Mouse (Mus musculus): ENCODE results near the gene Slf2. TPM values are rescaled to one million over a fixed set of nuclear protein-coding genes. Genes with fewer than 3 reads are reported as not detected.
A peak's percentile ranks its signal among the peaks of the same experiment; 100 is the strongest.

Slf2 gene
- total and polyA plus RNA-seq, 3 experiments = 44.1 to 79.7 (median 79.5) TPM

DNA sequence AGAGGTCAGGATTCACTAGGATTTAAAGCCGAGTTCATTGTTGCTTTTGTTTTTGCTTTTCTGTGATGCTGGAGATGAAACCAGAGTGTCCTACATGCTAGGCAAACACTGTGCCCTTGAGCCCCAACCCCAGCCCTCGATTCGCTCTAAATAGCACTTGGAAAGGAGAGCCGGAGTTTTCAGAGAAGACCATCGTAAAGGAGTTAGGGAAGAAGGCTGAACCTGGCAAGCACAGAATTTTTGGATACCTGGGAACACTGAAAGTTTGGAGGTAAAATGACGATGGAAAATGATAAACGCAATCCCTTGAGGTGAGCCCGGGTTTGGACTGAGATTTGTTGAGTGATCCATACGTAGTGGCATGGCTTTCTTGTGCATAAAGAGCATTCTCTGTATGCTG, 57.4 kb downstream of the Slf2 start:
- H3K4me1 ChIP-seq (ENCODE audit: insufficient read depth, low read depth, low read length) = peaks cover 34% of the 10 kb centered on the region
- ATAC-seq (ENCODE audit: extremely low read depth, insufficient number of reproducible peaks, low FRiP score, poor library complexity, severe bottlenecking) (no peak), DNase-seq (ENCODE audit: low spot score) (no peak)
- TF ChIP-seq POLR2AphosphoS5 (IDR thresholded peaks at IDR 0.05; ENCODE audit: insufficient replicate concordance, low read depth, low read length) = no peak
- no peak for TF ChIP-seq CTCF (IDR thresholded peaks at IDR 0.05; ENCODE audit: low read depth, low read length)
- no peak for TF ChIP-seq GATA2 (IDR thresholded peaks at IDR 0.05; ENCODE audit: borderline replicate concordance, low read depth, low read length)
- no peak for TF ChIP-seq TAL1 (conservative IDR thresholded peaks at IDR 0.05; ENCODE audit: low read depth, low read length)
- no peak for TF ChIP-seq GATA1 (IDR thresholded peaks at IDR 0.05; ENCODE audit: borderline replicate concordance, low read length)
- no peaks in the 10 kb centered on the region for H3K9me3 ChIP-seq (replicated peaks)
- no peak overlapping the region for H3K4me3 ChIP-seq (ENCODE audit: low read depth, low read length)
- peaks cover 10% of the 10 kb centered on the region for H3K36me3 ChIP-seq (replicated peaks)
- H3K27me3 ChIP-seq (ENCODE audit: insufficient read depth, low read length) = peaks cover 52% of the 10 kb centered on the region

DNA sequence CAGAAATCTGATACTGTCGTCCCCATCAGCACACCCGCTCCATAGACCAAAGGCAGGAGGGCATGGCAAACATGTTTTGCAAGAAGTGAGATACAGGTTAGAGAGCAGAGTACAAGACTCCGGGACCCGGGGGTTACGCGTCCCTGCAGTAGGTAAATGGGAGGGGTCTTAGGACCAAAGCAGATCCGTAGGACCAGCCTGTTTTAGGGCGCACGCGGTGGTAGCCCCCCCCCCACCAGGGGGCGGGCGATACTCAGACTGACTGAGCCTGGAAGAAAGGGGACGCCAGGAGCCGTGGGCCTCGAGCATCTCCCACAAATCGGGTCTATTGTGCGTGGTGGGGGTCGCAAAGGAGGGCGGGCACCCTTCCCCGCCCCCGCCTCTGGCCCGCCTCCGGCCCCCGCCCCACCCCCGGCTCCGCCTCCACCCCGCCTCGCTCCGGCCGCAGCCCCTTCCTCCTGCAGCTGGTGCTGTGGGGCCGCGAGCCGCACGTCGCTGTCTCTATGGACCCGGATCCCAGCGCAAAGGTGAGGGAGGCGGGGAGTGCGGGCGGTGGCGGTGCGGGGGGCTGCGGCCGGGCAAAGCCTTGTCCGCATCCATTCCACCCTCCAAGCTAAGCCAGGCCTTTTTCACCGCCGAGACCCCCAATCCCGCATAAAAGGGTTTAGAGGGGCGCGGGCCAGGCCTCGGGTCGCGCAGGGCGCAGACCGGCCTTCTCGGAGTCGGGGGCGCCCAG, 58.0 kb downstream of the Slf2 start, which contains the start of gene Sema4g:
Gene Sema4g, plus strand, starts transcription at position 271 of the 736 bp plus-strand sequence.
- DNase-seq (ENCODE audit: low spot score) = peak; percentile 56
- peak within 1 kb of the TSS; percentile 69 for H3K4me3 ChIP-seq (ENCODE audit: low read depth, low read length)

DNA sequence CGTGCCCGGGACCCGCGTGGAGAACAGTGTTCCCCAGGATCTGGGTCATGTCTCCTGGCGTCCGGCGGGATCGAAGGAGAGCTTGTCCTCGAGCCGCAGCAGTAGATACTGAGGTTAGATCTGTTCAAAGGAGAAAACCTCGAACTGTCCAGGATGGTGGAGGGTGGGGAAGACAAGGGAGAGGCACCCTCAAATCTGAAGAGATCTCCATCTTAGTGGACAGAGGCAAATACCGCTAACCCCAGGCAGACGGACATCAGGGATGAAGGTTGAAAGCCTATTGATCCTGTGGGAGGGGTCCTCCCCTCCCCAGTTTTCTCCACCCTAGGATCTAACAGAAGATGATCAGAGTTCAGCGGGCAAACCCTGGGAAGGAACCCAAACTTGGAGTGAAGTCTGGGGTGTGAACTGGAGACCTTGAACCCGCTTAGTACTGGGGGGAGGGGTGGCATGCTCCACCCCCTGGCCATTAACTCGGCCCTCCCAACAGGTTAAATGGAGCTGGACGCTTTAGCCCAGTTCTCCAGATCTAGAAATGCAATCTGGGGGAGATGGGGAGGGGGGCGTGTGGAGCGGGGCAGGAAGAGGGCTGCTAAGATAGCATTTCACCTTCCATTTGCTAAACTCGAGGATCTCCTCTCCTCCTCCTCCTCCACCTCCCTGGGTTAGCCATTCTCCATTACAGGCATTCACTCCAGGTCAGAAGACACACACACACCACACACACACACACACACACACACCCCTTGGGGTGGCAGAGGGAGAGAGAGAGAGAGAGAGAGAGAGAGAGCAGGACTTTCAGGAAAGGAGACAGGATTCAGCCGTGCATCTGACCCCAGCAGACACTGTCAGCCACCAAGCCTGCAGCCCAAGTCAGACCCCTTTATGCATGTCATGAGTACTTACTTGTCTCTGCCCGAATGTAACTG, 58.9 kb downstream of the Slf2 start:
- Histone ChIP-seq H3K4me3 (ENCODE audit: low read depth, low read length) (peak overlapping the region; percentile 69; the same call in 1 of the 2 replicates), H3K27me3 (ENCODE audit: insufficient read depth, low read length) (peaks cover 58% of the 10 kb centered on the region), H3K4me1 (ENCODE audit: insufficient read depth, low read depth, low read length) (peaks cover 34% of the 10 kb centered on the region), H3K36me3 (replicated peaks) (peaks cover under 1% of the 10 kb centered on the region), H3K9me3 (replicated peaks) (no peaks in the 10 kb centered on the region)
- DNase-seq (ENCODE audit: low spot score) = no peak
- TF ChIP-seq GATA1 (IDR thresholded peaks at IDR 0.05; ENCODE audit: borderline replicate concordance, low read length) = no peak
- TF ChIP-seq TAL1 (conservative IDR thresholded peaks at IDR 0.05; ENCODE audit: low read depth, low read length) = no peak
- no peak for TF ChIP-seq GATA2 (IDR thresholded peaks at IDR 0.05; ENCODE audit: borderline replicate concordance, low read depth, low read length)
- TF ChIP-seq POLR2AphosphoS5 (IDR thresholded peaks at IDR 0.05; ENCODE audit: insufficient replicate concordance, low read depth, low read length) = no peak
- no peak for TF ChIP-seq CTCF (IDR thresholded peaks at IDR 0.05; ENCODE audit: low read depth, low read length)
- ATAC-seq (ENCODE audit: extremely low read depth, insufficient number of reproducible peaks, low FRiP score, poor library complexity, severe bottlenecking) = no peak

More for the DNA sequence above, 58.0 kb downstream of the Slf2 start, which contains the start of gene Sema4g:
- ATAC-seq (ENCODE audit: extremely low read depth, insufficient number of reproducible peaks, low FRiP score, poor library complexity, severe bottlenecking) = no peak
- Histone ChIP-seq H3K9me3 (replicated peaks) (no peaks in the 10 kb centered on the region), H3K4me1 (ENCODE audit: insufficient read depth, low read depth, low read length) (peaks cover 34% of the 10 kb centered on the region), H3K27me3 (ENCODE audit: insufficient read depth, low read length) (peaks cover 52% of the 10 kb centered on the region), H3K36me3 (replicated peaks) (peaks cover 7% of the 10 kb centered on the region)
- no peak for TF ChIP-seq GATA2 (IDR thresholded peaks at IDR 0.05; ENCODE audit: borderline replicate concordance, low read depth, low read length)
- TF ChIP-seq TAL1 (conservative IDR thresholded peaks at IDR 0.05; ENCODE audit: low read depth, low read length) = no peak
- TF ChIP-seq POLR2AphosphoS5 (IDR thresholded peaks at IDR 0.05; ENCODE audit: insufficient replicate concordance, low read depth, low read length) = no peak
- 0 out of 2 replicates have a peak, but pooled peaks have one; percentile 10 for TF ChIP-seq CTCF (IDR thresholded peaks at IDR 0.05; ENCODE audit: low read depth, low read length)
- no peak for TF ChIP-seq GATA1 (IDR thresholded peaks at IDR 0.05; ENCODE audit: borderline replicate concordance, low read length)

DNA sequence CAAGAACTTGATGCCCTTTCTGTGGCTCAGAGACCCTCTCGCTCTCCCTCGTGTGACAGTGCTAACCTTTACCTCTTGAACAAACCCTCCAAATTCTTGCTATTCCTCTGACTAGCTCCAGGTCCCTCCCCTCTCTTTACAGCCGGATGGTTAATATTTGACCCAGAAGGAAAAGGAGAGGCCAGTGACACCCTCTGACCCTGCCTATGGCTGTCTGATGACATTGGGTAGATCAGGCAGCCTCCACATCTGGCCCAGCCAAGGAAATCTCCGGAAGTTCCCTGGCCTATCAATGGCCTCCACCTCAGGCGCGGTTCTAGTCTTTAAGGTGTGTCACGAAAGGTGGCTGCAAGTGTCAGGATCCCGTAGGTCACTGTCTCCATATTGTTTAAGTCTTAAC, 60.1 kb downstream of the Slf2 start:
- Histone ChIP-seq H3K36me3 (replicated peaks) (no peaks in the 10 kb centered on the region), H3K9me3 (replicated peaks) (no peaks in the 10 kb centered on the region), H3K27me3 (ENCODE audit: insufficient read depth, low read length) (peaks cover 66% of the 10 kb centered on the region), H3K4me1 (ENCODE audit: insufficient read depth, low read depth, low read length) (peaks cover 27% of the 10 kb centered on the region), H3K4me3 (ENCODE audit: low read depth, low read length) (no peak overlapping the region)
- ATAC-seq (ENCODE audit: extremely low read depth, insufficient number of reproducible peaks, low FRiP score, poor library complexity, severe bottlenecking) = no peak
- no peak for DNase-seq (ENCODE audit: low spot score)
- no peak for TF ChIP-seq GATA2 (IDR thresholded peaks at IDR 0.05; ENCODE audit: borderline replicate concordance, low read depth, low read length)
- TF ChIP-seq POLR2AphosphoS5 (IDR thresholded peaks at IDR 0.05; ENCODE audit: insufficient replicate concordance, low read depth, low read length) = no peak

DNA sequence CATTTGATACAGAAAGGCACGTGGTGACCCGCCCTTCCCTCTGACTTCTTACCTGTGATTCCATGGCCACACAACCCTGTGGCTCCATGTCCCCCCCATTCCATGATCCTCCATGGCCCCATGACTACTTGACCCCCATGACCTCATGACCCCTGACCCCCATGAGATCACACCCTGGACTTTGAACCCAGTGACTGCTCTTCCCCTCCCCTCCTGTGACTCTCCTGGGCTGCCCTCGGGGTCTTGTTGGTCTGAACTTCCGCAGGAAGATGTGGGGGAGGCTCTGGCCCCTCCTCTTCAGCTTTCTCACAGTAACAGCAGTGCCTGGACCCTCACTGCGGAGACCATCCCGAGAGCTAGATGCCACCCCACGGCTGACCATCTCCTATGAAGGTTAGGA, 61.3 kb downstream of the Slf2 start:
- H3K4me1 ChIP-seq (ENCODE audit: insufficient read depth, low read depth, low read length) = peaks cover 31% of the 10 kb centered on the region
- H3K27me3 ChIP-seq (ENCODE audit: insufficient read depth, low read length) = peaks cover 71% of the 10 kb centered on the region
- no peak for DNase-seq (ENCODE audit: low spot score)
- H3K9me3 ChIP-seq (replicated peaks) = no peaks in the 10 kb centered on the region
- ATAC-seq (ENCODE audit: extremely low read depth, insufficient number of reproducible peaks, low FRiP score, poor library complexity, severe bottlenecking) = no peak
- no peaks in the 10 kb centered on the region for H3K36me3 ChIP-seq (replicated peaks)
- no peak overlapping the region for H3K4me3 ChIP-seq (ENCODE audit: low read depth, low read length)
- TF ChIP-seq TAL1 (conservative IDR thresholded peaks at IDR 0.05; ENCODE audit: low read depth, low read length) (no peak), GATA1 (IDR thresholded peaks at IDR 0.05; ENCODE audit: borderline replicate concordance, low read length) (no peak), CTCF (IDR thresholded peaks at IDR 0.05; ENCODE audit: low read depth, low read length) (no peak), POLR2AphosphoS5 (IDR thresholded peaks at IDR 0.05; ENCODE audit: insufficient replicate concordance, low read depth, low read length) (no peak)

DNA sequence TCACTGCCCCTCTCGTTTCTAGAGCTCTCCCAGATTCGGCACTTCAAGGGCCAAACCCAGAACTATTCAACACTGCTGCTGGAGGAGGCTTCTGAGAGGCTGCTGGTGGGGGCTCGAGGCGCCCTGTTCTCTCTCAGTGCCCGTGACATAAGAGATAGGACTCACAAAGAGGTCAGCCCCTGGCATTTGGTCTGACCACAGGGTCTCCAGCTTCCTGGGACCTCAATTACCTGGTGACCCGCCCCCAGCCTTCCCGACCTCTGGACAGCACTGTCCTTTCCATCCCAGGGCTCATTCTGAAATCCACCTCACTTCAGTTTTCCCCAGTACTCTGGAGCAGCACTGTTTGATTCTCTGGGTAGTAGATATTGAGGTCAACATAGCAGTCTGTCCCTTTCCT, 61.8 kb downstream of the Slf2 start:
- TF ChIP-seq POLR2AphosphoS5 (IDR thresholded peaks at IDR 0.05; ENCODE audit: insufficient replicate concordance, low read depth, low read length) (no peak), GATA1 (IDR thresholded peaks at IDR 0.05; ENCODE audit: borderline replicate concordance, low read length) (no peak), TAL1 (conservative IDR thresholded peaks at IDR 0.05; ENCODE audit: low read depth, low read length) (no peak), CTCF (IDR thresholded peaks at IDR 0.05; ENCODE audit: low read depth, low read length) (no peak), GATA2 (IDR thresholded peaks at IDR 0.05; ENCODE audit: borderline replicate concordance, low read depth, low read length) (no peak)
- H3K36me3 ChIP-seq (replicated peaks) = no peaks in the 10 kb centered on the region
- H3K27me3 ChIP-seq (ENCODE audit: insufficient read depth, low read length) = peaks cover 75% of the 10 kb centered on the region
- no peak overlapping the region for H3K4me3 ChIP-seq (ENCODE audit: low read depth, low read length)
- DNase-seq (ENCODE audit: low spot score) (no peak), ATAC-seq (ENCODE audit: extremely low read depth, insufficient number of reproducible peaks, low FRiP score, poor library complexity, severe bottlenecking) (no peak)
- H3K9me3 ChIP-seq (replicated peaks) = no peaks in the 10 kb centered on the region
- H3K4me1 ChIP-seq (ENCODE audit: insufficient read depth, low read depth, low read length) = peaks cover 36% of the 10 kb centered on the region
